Mouse (Mus musculus) CD4-positive, CD25-positive, alpha-beta regulatory T cell, adult 4 months (primary cell): ENCODE data around the gene Adamtsl4. TPM values are rescaled to one million over a fixed set of nuclear protein-coding genes. Genes with fewer than 3 reads are reported as not detected.

Experiments used
- ATAC-seq: one replicate; pipeline ENCODE4 v1.8.0; 2017
- polyA plus RNA-seq, 2 experiments: library from polyadenylated mRNA; unstranded; fragments of 100-300 nt; shearing (Covaris generic); gene quantifications; one replicate each; pipeline ENCODE4 v1.2.1; 2017

The Adamtsl4 gene
- 1 to 10 TPM; 2.3 to 5.2 TPM for polyA plus RNA-seq

DNA sequence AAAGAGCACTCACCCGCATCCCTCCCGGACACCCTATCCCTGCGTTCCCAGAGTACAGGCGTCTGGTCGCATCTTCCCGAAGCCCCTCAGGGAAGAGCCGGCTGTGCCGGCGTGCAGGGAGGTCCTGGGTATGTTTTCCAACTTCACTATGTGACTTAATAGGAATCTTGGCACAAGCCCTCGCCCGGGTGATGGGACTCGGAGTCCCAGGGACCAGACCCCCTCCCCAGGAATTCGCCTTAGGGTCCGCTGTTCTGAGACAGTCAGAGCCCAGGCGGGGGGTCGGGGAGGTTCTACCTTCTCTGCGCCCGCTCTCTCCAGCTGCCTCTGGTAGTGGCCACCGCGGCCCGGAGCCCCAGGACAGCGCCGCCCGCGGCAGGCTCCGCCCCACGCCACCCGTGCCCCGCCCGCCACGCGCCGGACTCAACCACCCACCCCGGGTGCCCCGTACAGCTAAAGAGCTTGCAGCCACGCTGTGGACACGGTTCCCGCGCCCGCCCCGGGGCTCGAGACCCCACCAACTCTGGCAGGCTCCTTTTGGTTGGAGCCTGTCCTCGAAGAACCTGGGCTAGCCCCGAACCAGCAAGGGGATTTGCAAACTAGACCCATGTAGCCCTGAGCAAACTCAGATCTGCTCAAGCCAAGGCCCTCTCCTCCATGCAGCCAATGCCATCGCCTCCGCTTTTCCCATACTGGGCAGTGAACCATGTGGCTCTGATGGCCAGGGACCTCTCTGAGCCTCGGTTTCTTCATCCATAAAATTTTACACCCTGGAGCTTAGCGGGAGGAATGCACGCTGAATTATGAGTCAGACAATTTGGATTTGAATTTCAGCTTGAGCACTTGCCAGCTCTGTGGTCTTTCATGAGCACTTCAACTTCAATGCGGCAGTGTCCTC lies at the start of gene Adamtsl4:
Gene Adamtsl4 (minus strand): TSS at position 394 of the 898 bp plus-strand sequence.
- peak; percentile 57 for ATAC-seq

DNA sequence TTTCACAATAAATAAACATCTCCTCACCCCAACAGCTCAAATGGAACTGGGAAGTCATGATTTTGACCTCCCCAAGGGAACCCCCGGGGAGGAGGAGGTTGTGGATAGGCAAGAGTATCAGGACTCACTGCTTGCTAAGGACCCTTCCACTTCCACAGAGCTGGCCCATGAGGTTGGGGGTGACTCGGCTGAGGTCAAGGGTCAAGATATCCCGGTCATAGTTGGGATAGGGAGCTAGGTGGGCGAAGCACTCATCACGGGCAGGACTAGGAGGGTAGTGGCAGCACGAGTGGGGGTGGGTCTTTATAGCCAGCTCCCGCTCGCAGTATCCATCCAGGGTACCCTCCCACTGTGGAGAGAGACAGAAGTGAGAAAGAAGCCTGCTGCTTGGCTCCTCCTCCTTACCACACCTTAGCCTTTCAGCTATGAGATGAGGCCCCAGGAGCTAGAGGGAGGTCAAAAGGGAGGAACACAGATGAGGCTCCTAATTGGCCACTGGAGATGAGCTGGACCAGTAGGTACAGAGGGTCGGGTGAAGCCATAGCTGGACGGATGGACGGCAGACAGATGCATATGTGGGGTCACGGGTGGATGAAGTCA lies 47.5 kb upstream of the Adamtsl4 start:
- ATAC-seq, result no peak

GRCm38 (mm10) chr3:95734092-95734702 lies 46.5 kb upstream of the Adamtsl4 start:
- no peak for ATAC-seq

- ATAC-seq, result no peak
Observed at GRCm38 (mm10) chr3:95732744-95733521, 45.2 kb upstream of the Adamtsl4 start.

GRCm38 (mm10) chr3:95732297-95732696 lies 44.6 kb upstream of the Adamtsl4 start:
- ATAC-seq, result no peak

GRCm38 (mm10) chr3:95731802-95732201 lies 44.1 kb upstream of the Adamtsl4 start:
- ATAC-seq, result no peak

DNA sequence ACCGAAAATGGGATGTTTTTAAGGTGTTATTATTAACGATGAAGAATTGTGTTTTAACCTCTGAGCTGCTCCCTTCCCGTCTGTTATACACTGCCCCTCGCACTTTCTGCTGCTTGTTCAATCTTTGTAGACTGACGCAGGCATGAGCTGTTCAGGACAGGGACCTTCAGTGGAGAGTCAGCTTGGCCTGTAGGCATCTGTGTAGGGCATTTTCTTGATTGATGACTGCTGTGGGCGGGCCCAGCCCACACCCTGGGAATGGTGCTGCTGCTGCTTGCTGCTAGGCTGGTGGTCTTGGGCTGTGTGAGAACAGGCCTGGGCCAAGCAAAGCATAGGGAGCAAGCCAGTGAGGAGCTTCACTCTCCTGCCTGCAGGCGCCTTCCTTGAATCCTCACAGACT lies 42.7 kb upstream of the Adamtsl4 start:
- no peak for ATAC-seq

GRCm38 (mm10) chr3:95728906-95729305 lies 41.2 kb upstream of the Adamtsl4 start:
- no peak for ATAC-seq

- no peak for ATAC-seq
Observed at GRCm38 (mm10) chr3:95726696-95727358, 39.1 kb upstream of the Adamtsl4 start.

- ATAC-seq, result no peak
Observed at GRCm38 (mm10) chr3:95725863-95726262, 38.1 kb upstream of the Adamtsl4 start.

DNA sequence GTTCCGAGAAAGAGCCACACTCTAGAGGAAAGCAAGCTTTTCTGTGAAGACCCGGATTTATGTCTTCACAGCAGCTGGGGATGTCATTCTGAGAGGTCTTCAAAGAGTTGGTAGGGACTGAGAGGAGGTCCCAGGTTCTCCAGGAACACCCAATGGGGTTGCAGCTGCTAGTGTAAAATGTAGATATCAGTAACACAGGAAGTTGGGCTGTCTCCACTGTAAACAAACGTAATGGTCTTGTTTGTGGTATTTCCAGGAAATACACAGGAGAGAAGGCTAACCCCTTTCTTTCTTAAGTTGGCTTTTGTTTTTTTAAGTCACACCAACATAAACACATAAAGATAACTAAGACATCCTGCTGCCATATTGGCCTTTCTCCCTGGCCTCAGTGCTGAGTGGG lies 34.7 kb upstream of the Adamtsl4 start:
- ATAC-seq, result peak; percentile 86

GRCm38 (mm10) chr3:95718153-95718552 lies 30.4 kb upstream of the Adamtsl4 start:
- ATAC-seq, result no peak

- ATAC-seq, result no peak
Observed at GRCm38 (mm10) chr3:95716075-95716474, 28.4 kb upstream of the Adamtsl4 start.

- ATAC-seq, result peak; percentile 55
Observed at GRCm38 (mm10) chr3:95709967-95710366, 22.2 kb upstream of the Adamtsl4 start.

- peak; percentile 65 for ATAC-seq
Observed at GRCm38 (mm10) chr3:95709044-95709443, 21.3 kb upstream of the Adamtsl4 start.

DNA sequence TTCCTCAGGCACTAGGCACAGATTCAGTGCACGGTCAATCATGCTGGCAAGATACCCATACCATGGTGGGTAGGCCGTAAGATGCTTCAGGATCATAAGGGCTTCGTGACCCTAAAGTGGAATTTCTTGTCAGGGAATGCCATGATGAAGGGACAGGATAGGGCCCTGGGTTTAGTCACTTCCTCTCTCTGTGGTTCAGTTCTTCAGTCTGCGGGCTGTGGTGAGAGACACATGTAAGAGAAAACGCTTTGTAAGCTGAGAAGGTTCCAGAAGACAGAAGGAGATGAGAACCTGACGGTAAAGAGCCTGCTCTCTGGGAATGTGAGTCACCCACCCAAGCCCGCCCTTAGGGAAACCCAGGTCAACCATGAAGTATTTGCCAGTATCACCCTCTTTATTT lies 19.8 kb upstream of the Adamtsl4 start:
- peak; percentile 83 for ATAC-seq

DNA sequence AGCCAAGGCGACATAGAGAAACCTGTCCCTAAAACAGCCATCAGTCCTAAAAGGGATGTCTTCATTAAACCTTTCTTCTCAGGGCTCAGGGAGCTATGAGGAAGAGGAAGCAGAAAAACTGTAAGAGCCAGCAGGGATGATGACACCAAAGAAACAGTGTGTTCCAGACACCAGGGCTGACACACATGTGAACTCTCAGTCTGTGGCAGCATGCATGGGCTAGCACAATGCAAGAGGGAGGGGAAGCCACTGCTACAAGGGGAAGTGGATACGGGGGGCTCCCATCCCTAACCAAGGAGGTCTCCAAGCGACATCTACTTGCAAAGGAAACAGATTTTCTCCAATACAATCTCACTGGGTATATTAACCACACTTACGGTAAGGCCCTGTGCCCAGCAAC lies 18.6 kb upstream of the Adamtsl4 start:
- no peak for ATAC-seq

- ATAC-seq, result no peak
Observed at GRCm38 (mm10) chr3:95704612-95705011, 16.9 kb upstream of the Adamtsl4 start.

DNA sequence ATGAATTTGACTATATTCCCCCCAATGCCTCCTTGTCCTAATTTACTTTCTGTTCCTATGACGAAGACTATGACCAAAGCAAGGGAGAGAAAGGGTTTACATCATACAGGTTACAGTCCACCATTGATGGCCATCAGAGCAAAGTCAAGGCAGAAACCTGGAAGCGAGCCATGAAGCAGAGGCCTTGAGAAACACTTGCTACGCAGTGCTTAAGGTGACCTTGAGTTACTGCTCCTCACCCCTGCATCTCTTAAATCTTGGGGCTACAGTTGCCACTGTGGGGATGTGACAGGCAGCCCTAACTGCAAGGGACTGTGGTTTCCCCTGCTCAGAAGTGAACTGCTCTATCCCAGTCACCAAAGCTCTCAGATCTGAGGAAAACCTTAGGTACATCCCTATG lies 15.6 kb upstream of the Adamtsl4 start:
- no peak for ATAC-seq

GRCm38 (mm10) chr3:95701877-95702540 lies 14.3 kb upstream of the Adamtsl4 start:
- no peak for ATAC-seq

DNA sequence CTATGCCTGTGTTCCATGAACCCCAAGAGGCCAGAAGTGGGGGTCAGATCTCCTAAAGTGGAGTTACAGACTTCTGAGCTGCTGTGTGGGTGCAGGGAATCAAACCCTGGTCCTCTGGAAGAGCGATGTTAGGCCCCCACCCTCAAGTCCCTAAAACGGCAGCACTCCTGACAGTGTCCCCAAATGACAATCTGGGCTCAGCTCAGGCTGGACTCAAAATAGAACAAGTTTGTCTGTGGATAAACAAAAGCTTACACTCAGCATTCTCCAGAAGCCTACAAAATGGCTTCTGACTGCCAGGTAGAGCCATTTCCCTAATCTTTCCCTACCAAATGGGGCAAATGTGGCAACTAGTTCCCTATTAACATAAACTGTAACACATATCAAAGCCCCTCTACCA lies 13.4 kb upstream of the Adamtsl4 start:
- ATAC-seq, result no peak

DNA sequence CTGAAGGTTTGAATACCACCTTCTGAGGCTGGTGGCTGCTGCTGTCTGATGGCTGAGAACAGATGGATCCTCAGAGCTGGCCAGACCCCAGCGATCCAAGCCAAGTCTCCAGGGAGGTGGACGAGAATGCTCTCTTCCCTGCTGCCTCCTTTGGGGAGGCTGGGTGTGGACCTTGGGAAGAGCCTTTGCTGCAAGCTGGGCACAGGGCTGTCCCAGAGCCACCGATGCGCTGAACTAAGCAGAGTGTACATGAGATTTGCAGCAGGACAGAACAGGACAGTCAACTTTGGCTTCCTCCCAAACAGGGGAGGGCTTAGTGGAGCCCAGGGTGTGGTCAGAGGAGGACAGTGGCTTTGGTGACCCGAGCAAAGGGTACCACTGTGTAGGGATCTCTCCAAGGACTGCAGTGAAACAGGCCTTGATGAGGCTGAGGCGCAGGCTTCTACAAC lies 12.5 kb upstream of the Adamtsl4 start:
- no peak for ATAC-seq
